Mouse (Mus musculus): ENCODE measurements around the gene Opcml.

Gene Opcml

DNA sequence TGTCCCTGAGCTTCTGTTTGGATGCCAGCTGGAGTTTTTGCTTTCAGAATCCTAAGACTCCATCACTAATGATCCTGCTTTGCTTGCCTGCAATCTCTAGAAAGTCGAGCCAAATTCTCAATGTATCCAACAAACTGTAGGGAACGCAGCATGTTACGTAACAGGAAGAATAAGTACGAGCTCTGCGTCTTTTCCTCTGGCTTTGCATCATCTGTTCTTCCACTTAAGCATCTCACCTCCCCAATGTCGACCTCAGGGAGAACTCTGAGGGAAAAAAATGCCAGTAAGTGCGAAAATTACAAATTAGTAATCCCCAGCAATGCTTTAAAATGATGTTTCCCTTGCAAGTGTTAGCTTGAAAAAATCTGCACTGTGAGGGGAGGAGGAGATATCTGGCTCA is 222.1 kb downstream of the Opcml start:
- DNase-seq: no peak

DNA sequence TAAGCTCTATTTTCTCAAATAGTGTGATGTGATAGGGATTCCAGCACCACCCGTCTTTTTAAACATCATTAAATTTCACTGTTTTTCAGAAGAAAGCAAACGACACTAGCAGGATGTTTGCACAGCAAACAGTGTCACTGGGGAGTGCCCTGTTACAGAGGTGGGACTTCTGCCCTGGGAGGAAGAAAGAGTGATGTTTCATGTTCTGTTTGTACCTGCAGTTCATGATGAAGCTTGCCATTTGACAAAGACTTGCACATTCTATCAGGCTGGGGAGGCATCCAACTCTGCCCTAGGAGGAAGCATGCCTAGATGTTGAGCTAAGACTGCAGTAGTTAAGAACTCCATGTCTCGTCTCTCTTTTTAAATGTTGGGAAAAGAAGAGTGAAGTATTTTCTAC is 222.6 kb downstream of the Opcml start:
- no peak for DNase-seq

DNA sequence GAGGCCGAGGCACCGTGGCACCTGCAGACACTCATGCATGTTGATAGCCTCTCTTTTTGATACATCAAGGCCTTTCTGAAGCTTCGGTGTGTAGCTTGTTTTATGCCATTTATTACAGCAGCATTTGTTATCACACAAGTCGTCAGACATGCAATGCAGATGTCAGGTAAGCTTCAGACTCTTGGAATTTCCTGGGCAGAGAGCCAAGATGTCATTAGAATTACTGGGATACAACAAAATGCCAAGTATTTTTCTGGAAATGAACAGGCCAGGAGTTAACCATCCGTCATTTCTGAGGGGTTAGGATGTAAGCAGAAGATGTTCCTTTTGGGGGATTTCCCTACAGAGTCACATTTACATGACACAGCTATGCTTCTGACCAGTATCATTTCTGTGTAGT is 237.6 kb downstream of the Opcml start:
- no peak for DNase-seq

DNA sequence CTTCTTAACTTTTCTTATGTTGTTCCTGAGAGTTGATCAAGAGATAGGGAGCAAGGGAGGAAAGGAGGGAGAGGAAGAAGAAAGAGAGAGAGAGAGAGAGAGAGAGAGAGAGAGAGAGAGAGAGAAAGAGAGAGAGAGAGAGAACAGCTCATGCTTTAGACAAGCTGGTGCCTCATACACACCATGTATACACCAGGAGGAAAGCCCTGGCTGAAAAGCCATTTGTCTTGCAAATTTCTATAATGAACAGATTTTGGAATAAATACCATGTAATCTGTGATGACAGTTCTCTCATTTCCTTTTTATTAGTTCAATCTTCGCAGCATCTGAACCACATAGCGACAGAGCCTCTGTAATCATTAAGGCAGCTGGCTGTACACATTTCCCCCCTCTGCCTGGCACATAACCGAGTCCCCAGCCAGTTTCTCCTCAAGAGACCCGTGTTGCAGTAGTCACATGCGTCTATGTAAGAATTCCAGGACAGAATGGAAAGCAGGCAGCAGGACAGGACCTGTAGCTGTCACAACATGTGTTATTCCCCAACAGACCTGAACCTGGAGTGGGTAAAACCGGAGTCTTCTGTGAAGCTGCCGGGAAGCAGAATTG is 238.3 kb downstream of the Opcml start:
- DNase-seq: no peak

DNA sequence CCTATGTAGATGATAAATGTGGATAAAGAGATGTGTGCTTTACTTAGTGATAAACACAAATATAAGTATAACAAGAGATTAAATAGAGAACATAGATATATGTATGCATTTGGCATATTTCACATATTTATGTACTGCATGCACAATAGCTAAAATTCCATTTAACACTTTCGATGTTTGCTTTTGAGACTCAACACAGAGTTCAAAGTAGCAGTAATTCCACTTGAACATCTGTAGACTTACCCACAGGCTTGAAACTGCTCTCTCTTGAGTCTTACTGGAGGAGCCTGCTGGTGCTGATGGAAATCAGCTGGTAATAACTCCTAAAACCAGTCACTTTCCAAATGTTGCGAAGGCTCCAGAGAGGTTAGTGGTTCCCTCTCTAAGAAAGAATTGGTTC is 258.6 kb downstream of the Opcml start:
- DNase-seq: no peak

DNA sequence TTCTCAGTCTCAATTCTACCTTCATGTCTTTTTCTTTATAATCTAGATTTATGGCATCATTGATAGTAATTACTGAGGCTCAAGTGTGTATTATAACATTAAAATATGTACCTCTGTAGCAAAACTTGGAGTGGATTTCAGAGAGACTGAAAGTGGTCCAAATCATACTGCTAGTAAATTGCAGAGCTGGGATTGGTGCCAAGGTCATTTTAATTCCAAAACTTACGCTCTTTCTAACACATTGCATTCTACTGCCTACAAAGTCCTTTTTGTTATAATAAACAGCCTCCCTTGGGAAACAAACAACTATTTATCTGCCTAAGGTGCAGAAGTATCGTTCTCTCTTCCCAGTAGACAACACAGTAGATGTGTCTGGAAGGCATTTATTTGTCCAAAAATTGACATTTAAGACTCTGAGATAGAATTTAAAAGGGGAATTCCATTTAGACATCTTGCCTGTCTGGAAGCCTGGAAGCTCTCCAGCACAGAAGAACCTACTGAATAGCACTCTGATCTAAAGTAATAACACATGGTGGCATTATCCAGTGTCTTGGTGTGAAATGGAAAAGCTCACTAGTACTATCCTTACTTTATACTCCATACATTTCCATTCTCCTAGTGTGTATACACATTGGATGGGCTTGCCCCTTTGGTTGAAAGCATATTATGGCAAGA is 266.7 kb downstream of the Opcml start:
- DNase-seq: peak in 1 of 2 experiments; percentile 15

DNA sequence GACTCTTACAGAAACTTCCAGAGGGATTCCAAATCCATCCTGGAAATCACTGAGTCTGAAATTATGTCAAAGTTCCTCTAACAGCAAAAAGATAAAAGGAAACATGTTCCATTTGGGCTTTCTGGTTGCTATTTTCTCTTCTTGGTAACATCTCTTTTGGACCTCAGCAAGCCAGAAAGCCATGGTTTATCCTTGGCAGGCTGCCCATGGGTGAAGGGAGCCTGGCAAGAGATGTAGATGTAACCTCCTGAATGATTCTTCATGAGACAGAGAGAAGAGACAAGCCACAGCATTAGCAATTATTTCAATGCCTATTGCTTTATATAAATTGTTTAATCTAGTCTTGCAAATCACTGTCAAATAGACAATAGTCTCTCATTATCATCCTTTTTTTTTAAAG is 274.6 kb downstream of the Opcml start:
- DNase-seq: peak; percentile 53 to 76

DNA sequence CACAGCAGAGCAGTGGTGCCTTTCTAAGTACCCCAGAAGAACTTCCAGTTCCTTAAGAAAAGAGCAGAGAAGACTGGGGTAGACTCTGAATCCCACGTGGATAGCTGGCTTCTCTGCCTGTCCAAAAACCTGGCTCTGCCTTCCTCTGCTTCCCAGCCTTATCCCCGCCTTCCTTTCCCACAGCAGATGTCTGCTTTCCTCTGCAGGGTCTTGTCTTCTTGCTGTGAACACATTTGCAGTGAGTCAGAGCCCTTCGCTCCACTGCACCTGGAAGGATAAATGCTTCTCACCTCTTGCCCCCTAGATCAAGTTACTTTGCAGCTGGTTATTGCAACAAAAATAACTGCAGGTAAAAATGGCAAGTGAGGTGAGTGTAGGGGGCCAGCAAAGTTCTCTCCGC is 290.1 kb downstream of the Opcml start:
- no peak for DNase-seq

DNA sequence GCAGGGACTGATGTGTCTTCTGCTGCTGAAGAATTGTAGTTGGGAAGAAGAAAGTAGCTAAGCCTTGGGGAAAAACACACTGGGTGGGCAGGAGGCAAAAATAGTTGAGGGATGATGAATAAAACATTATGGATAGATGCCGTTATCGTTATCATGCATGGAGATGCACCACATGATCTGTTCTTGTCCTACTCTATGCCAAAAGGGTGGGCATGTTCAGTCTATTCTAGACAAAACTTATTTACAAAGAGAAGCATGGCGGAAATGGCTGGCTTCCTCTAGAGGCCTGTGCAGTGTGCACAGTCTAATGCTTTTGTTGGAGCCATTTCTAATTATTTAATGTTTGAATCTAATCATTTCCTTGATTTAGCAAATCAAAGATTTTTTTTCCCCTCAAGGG is 293.2 kb downstream of the Opcml start:
- no peak for DNase-seq

DNA sequence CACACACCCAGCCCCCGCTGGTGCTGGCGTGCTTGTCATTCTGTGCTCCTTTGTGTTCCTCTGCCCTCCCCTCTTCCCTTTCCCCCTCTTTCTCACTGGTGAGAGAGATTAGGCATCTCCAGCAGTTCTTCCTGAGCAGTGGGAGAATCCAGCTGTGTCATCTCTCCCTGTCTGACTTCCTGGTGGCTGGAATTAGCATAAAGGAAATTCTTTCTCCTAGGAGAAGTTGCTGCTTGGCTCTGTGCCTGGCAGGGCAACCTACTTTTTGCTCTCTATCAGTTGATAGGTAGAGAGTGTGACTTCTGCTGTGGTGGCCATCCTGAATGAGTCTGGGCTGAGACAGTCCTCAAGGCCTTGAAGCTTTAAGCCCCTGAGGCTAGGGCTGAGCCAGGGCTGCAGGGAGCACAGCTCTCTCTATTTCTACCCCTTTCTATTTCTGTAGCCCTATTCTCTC is 293.7 kb downstream of the Opcml start:
- DNase-seq: peak in 1 of 2 experiments; percentile 15

DNA sequence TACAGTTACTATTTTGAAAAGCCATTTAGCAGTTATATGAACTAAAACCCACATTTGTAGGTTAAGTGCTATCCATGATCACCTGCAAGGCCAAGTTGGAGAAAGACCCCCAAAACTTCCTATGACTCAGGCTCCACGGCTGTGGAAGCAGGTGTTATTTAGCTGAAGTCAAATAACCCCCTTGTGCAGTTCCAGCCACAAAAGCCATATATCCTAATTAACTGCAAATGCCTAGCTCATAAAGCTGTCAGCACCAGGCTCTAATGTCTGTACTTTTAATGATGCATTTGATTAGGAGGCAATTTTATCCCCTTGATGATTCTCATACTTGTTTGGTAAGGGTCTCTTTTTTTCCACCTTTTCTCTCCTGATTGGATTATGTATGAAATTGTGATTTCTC is 300.8 kb downstream of the Opcml start:
- no peak for DNase-seq

DNA sequence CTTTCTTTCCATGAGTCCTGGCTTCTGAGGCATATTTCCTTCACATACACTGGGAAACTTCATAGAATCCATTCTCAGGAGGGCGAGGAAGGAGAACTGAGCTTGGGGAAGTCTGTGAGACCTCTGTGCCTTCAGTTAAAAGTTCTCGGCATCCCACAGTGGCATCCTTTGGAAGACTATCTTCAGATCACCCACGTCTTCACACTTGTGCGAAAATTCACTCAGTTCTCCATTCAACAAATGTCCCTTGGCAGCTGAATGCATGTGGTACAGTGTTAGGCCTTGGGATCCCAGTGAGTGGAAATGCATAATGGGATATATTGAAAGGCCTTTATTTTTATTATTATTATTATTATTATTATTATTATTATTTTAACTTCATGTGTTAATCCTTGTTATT is 304.1 kb downstream of the Opcml start:
- DNase-seq: no peak

DNA sequence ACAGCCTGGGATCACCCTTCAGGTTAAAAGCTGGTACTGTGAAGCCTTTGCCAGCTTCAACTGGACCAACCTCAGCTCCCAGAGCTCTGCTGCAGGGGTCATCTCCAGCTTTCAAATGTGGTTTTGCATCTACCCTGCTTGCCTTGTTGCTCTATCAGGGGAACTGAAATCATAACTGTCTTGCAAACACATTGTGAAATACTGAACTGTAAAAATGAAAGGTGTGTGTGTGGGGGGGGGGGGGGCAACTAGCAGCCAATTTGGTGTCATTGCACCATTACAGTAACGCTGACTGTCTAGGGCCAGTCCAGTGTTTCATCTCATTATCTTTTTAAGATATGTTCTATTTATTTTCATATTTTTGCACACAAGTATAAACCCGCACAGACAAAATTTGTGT is 305.6 kb downstream of the Opcml start:
- DNase-seq: no peak

DNA sequence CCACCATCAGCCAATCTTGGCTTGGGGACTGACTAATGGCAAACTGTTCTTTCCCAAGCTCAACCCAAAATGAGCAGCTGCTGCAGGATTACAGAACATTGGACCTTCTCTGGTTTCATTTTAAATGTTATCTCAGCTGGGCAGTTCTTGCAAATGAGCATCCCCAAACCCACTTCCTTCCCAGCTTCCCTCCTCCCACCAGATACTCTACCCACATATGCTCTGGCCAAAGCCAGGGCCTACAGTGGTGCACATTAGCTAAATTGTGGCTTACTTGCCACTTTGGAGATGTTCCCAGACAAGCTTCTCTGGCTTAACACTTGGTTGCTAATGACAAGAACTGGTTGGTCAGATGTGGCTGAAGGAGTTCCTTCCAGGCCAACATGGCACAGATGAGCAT is 311.4 kb downstream of the Opcml start:
- no peak for DNase-seq

DNA sequence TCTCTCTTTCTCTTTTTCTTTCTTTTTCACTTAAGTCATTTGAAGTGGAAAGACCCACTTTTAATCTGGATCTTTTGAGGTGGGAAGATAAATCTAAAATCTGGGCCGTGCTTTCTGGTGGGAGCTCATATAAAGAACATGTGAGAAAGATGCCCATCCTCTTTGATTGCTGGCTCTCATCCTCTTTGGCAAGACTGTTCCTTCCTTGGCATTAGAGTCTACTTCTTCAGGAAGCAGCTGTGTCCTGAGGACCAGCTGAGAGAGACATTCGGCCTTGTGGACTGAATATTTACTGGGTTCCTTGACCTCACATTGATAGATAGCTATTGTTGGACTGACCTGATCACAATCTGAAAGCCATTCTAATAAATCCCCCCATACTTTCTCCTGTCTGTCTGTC is 331.3 kb downstream of the Opcml start:
- no peak for DNase-seq

DNA sequence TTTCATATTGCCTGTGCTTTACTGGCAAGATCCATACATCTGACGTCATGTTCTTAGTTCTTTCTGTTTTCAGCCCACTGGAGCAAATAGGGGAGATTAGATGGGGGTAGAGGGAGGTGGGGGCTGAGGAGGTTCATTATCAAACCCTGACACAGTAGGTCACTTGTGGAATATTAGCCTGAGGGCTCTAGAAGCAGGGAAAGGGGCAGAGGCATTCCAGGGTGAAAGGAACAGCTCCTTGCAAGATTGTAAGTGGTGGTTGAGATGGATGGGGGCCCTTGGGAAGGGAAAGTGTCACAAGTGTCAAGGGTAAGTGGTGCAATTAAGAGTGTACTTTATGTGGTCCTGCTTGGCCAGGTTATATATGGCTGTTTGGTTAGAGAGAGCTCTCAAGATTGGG is 338.2 kb downstream of the Opcml start:
- no peak for DNase-seq

DNA sequence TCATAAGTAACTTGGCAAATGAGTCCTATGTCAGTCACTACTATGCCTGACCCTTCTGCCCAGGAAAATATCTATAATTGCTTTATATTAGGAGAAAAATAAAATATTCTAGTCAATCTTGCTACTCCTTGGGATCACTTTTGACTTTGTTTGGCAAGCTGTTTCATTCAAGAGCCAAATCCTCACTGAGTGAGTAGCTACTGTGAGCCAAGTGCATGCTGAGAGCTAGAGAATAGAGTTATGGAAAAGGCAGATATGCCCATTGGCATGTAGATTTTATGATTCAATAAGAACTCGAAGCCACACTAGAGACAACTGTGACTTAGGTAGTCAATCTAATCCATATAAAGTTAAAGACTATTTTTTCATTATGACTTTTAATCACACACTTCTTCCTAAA is 340.9 kb downstream of the Opcml start:
- no peak for DNase-seq

DNA sequence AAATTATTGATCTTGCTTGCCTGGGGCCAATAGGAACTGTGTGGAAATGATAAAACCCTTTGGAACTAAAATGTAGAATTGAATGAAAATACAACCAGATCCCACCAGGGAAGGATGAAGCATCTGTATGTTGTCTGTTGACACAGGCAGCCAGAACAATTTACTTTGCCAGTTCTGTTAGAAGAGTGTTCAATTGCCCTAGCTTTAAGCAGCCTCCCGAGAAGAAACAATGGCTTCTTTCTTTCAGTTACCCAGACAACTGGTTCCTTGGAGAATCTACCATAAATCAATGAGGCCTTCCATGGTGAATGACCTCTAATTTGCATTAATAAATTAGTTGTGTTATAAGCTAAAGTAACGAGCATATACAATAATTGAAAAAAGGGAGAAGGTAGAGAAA is 346.0 kb downstream of the Opcml start:
- no peak for DNase-seq

DNA sequence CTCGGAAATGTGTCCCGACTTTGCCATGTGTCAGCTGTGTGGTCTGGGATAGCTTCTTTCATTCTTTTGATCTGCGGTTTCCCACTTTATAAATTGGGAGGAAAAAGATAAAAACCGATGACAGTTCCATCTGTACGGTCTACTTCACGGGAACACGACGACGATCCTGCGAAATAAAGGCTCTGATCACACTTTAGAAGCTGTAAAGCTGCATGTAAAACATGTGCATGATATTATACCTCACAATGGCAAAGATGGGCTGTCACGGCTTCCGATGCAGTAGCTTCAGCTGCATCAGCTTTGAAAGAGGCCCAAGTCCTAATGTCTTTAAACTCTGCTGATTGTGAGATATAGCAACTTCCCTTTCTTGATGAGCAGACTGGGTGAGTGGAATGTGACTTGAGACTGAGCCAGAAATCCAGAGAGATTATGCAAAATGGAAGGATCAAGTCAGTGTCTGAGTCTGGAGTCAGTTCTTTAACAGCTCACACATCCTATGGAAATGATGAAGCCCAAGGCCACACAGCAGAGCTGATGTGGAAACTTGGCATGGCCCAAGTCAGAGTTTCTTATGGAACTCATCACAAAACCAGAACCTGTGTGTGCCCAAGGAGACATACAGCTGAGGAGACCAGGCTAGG is 349.5 kb downstream of the Opcml start:
- DNase-seq: no peak

DNA sequence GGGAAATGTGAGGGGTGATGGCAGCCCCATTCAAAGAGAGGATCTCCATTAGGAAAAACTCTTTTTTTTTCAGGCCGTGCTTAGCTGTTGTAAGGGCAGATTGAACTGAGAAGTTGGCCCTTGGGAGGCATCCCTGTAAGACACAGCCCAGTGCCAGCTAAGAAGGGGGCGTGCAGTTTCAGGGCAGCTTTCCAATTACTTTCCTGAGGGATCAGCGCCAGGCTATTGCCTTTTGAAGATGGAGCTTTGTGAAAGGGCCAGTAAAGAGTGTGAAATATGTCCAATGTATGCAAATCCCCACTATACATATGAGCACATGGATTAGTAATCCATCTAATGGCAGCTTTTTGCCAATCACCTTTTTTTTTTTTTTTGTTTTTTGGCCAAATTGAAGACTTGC is 358.9 kb downstream of the Opcml start:
- peak in 1 of 2 experiments; percentile 10 for DNase-seq

DNA sequence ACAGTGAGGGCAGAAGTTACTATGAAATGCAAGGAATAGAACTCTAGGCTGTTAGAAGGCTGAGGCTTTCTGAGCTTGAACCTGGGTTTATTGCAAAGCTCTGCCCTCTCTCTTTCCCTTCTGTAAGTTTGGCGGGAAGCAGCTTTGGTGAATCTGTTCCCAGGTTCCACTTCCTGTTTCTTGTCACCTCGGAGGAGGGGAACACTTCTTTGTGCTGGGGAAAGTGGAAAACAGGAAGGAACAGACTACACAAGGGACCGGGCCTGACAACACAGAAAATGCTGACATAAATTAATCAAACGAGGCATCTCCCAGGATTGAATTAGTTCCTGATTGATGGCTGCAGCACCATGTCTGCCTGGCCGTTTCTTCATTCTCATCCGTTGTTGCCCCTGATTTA is 363.2 kb downstream of the Opcml start:
- DNase-seq: no peak

DNA sequence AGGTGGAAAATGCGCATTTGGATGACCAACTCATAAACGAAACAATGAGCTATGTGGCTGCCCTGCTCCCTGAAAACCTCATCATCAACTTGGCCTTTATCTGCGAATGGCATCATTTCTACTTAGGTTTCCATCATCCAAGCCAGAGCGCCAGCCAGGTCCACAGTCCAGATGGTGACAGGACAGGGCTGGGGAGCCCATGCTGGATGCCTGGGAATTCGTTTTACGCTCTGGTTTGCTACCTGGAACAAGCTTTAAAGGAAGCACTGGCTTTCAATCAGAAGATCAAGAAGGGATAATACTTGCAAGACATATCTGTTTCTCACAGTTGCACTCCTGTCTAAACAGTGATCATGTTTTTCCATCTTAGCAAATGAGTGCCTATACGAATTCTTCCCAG is 366.5 kb downstream of the Opcml start:
- DNase-seq: peak; percentile 34 to 56

DNA sequence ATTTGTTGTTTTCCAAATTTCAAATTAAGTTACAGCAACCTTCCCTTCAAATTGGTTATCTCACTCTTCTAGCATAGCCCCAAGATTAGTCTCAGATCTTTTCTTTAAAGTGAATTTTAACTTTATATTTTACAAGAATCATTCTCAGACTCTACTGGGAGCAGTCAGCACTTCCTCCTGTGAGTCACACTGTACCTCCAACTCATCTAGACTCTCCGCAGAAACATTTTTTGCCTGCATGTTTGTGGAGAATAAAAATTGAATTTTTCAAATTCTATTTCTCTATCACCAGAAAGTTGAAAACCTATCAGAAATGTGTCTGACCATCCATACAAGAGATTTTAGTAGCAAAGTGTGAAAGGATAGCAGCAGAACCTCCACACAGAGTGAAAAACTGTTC is 370.4 kb downstream of the Opcml start:
- no peak for DNase-seq

DNA sequence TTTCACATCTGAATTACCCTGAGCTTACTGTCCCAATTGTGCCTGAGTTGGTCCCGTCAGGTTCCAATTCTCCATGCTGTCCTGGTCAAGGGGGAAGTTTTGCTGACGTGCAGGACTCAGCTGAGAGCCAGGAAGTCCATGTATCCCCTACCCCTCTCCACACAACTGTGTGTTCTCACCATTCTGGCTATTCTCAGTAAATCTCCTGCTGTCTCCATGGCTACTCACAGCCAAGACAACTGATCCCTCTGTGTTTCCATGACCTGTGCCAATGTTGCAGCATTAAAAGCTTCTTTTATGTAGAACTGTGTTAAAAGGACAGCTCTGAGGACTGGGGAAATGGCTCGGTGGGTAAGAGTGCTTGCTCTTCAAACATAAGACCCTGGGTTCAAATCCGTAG is 373.4 kb downstream of the Opcml start:
- DNase-seq: peak in 1 of 2 experiments; percentile 4

DNA sequence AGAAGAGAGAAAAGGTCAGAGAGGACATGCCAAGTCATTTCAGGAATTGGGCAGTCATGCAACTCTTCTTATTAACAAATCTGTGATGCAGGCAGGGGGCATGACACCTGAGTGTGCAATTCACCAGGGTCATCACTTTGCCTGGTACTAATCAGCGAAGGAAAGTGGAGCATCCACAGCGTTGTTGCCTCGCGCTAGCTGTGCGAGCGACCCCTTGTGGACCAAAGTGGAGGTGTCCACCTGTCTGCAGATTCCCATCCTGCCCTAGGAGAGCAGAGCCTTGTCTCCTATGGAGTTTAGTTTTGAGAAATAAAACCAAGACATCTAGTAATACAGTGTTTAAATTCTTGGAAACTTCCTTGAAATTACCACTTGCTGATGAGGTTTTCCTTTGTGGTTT is 381.3 kb downstream of the Opcml start:
- peak; percentile 75 to 87 for DNase-seq

Data from cerebellum, postnatal 25 days (tissue).